Mouse (Mus musculus) embryo, embryonic 11 days (tissue): Measurements from ENCODE around the gene Esm1.

Experiments
- DNase-seq: peaks from one replicate; pipeline ENCODE4 v3.0.0-alpha.2; 2015

The Esm1 gene

DNA sequence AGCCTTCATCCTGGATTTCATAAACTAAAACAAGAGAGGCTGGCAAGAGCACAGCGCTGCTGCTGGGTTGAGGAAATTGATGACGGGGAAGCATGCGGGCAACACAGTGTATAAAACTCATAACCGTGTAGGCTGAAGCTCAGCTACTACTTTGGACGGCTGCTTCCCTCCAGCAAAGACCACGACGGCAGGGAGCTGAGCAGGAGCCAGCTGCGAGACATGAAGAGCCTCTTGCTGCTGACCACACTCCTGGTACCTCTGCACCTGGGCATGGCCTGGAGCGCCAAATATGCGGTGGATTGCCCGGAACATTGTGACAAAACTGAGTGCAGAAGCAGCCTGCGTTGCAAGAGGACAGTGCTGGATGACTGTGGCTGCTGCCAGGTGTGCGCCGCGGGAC, at the start of gene Esm1:
TSS of gene Esm1 (plus strand) at position 36 of the 400 bp plus-strand sequence.
- no peak for DNase-seq

- no peak for DNase-seq
These were observed 45.0 kb upstream of the Esm1 start for GRCm38 (mm10) chr13:113164252-113165005.

DNA sequence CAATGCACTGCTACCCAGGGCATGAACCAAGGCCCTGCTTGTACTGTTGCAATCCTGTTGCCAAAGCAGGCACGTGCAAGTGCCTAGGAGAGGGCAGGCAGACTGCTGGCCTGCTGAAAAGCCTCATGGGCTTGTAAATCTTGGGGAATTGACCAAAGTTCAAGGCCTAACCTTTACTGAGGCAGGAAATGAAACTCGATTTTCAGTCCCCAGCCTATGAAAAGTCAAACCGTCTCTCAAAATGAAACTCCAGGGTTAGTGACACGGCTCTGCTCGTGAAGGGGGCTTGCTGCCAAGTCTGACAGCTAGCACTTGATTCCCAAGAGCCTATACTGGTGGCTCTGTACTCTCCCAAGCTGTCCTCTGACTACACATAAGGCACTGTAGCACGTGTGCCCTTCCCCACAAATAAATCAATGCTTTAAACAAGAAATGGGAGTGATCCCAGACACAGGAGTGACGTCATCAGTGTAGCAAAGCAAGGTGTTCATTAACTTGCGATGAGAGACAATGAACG, 41.4 kb upstream of the Esm1 start:
- no peak for DNase-seq

GRCm38 (mm10) chr13:113170256-113170655, 39.2 kb upstream of the Esm1 start:
- DNase-seq = no peak

DNA sequence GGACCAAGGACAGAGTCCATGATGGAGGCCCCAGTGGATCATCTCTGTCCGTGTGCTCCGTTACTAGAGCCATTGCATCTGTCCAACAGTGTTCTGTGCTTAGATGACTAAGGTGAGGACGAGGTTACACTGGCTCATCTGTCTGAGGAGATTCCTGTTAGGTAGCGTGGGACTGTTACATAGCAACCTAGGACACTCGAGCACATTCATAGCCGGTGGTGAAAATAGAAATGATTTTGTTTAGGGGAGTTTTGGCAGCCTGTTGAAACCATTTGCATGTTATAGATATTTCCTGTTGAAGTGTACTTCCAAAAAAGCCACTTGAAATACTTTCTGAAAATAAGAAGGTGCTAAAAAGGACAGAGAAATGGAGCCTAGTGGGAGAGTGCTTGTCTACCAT, 35.3 kb upstream of the Esm1 start:
- DNase-seq = no peak

GRCm38 (mm10) chr13:113183310-113183709, 26.1 kb upstream of the Esm1 start:
- DNase-seq = no peak

- no peak for DNase-seq
These were observed 25.7 kb upstream of the Esm1 start for GRCm38 (mm10) chr13:113183720-113184119.

DNA sequence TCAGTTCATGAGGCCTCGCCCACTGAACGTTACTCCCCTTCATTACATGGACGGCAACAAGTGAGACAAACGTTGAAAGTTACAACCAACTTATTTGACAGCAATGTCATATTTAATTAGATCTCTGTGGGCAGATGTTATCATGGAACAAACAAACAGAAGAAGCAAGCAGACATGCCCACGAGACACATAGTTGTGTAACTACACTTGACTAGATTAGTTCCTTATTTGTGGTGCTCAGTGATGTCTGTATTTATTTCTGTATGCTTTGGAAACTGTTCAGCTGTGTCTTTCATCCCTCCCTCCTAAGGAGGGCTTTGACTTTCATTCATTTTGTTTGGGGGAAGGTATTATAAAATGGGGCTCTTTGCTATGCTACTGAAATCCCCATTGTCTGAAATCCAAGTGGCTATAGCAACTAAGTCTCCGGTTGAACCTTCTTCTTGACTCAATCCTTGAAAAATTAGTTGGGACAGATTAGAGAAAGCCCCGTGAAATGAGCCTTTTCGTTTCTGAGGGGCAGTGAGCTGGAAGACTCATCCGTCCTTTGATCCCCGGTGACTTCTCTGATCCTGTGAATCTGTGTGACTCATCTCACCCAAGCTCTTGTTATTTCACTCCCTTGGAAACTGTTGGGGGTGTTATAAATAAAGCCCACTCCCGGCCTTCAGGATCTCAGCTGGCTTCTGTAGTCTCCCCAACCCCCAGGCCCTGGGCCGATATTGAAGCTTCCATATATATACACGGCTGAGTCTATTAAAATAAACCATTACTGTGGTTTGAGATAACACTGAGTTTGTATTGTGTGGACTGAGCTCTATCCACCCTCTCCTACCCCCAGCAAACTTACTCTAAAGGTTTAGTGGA, 12.4 kb upstream of the Esm1 start:
- DNase-seq = no peak

DNA sequence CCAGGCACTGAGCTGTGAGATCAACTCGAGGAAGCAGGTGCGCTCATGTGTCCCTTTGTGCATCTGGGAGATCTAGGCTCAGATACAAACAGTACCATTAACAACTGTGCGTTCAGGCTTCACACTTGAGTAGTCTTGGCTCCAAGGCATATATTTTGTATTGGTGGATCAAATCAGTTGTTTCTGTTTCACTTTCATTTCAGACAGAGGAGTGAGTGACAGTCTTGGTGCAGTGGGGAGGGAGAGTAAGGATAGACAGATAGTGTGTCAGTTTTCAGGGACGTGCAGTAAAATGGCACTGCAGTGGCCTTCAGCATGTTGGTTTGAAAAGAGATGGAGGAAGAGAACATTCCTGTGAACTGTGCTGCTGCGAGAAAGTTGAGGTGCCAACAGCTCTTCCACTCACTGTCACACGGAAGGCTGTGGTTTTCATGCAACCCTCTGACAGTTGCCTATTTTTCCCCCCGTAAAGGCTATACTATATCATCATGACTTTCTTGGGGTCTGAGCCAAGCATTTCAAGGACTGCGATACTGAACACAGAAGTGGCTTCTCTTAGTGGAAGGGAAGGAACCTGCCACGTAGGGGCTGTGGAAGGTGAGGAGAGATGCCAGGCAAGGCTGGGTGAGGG, 11.5 kb upstream of the Esm1 start:
- DNase-seq = no peak

DNA sequence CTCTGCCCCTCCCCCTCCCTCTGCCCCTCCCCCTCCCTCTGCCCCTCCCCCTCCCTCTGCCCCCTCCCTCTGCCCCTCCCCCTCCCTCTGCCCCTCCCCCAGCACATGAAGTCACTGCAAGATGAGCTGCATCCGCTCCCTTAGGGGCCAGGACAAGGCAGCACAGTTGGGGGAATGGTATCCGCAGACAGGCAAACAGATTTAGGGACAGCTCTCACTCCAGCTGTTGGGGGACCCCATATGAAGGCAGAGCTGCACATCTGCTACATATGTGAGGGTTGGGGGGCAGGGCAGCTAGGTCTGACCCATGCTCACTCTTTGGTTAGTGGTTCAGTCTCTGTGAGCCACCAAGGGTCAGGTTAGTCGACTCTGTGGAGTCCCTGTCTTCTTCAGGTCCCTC, 10.1 kb upstream of the Esm1 start:
- DNase-seq = no peak

DNA sequence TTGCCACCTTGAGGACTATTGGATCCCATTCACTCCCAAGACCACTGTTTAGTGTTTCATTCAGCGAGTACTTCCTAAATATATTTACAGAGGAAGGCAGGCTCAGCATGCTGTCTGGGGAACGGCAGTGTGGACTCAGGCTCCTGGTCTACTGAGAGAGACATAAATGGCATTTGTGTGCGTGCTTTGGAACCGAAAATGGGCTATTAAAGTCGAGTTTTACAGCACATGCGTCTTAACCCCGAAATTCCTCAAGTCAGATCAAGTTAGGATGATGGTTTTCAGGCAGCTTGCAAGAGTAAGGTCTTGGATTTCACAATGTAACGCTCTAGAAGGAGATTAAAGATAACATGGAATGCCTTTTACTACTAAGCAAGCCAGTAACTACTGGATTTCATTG, 8.7 kb upstream of the Esm1 start:
- no peak for DNase-seq

DNA sequence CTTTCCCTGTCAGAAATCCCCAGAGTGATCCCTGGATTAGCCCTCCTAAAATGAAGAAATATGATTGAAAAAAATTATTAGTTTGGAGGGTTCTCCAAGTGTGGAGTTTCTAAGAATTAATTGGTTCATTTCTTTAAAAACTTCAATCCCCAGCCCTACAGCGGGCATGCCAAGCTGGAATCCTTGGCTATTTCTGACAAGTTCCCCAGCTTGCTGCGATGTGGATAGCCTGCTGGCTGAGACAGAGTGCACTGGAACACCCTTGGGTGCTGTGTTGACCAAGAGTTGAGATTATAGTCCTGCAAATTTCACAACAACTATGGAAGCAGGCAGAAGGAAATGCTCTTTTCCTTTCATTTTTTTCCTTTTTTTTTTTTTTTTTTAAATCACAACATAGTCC, 7.8 kb upstream of the Esm1 start:
- no peak for DNase-seq

- no peak for DNase-seq
These were observed 7.3 kb upstream of the Esm1 start for GRCm38 (mm10) chr13:113202184-113202583.

DNA sequence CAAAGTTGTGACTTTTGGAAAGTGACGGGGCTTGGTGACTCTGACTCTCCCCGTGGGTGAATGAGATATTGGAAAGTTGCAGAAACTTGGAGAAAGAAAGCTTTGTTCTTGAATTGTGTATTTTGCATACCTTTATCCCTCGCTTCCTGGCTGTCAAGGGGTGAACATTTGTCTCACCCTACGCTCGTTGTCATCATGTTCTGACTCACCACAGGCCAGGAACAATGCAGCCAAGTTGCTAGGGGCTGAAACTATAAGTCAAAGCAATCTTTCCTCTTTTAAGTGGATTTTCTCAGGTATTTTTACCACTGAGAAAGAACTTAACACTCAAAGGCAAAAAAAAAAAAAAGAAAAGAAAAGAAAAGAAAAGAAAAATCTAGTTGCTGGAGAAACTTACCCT, 6.3 kb upstream of the Esm1 start:
- no peak for DNase-seq

DNA sequence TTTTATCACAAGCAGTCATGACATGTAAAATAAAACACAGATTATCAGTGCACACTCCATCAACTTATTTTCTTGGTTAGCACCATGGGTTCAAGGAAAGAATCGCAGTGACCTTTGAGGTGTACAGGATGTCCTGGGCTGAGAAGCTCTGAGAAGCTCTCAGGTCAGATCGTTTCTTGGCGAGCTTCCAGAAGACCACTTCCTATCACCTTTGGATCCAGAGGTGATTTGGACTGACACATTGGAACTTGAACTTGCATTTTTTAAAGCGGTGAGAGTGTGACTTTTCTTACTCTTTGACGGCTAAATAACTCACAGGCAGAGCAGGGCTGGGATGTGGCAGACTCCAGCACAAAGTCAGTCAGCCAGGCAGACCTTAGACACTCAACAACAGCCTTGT, 4.1 kb upstream of the Esm1 start:
- no peak for DNase-seq

DNA sequence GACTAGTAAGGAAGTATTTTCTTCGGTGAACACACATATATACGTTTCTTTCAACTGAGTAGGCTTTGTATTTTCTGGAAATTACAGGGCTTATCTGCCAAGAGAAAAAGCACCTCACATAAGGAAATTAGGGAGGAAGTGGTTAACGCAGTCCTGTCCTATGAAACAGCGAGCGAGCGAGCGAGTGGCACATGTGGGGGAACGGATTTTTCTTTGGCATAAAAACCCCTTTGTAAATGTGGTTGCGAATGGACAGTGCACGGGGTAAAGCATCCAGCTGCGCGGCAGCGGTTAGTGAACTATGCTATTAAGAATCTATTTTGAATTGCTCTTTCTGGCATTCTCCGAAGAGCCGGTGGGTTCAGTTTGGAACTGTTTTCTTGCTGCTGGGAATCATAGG, 1.9 kb downstream of the Esm1 start:
- DNase-seq = no peak

DNA sequence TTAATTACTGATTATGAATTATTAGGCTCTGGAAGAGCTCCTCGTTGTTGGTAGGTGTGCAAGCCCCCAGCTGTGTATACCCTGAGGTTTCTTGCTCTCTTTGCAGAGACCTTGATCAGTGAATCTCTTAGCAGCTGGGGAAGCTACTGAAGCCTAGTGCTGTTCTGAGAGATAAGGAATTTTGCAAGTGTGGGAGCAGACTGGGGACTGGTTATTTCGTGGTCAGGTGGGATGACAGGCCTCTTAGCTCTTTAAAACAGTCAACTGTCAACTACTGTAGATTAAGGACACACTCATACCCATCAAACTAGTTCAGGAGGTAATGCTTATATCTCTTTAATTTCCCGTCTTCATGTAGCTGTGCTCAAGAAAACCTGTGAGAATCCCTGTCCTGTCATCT, 2.9 kb downstream of the Esm1 start:
- DNase-seq = no peak

DNA sequence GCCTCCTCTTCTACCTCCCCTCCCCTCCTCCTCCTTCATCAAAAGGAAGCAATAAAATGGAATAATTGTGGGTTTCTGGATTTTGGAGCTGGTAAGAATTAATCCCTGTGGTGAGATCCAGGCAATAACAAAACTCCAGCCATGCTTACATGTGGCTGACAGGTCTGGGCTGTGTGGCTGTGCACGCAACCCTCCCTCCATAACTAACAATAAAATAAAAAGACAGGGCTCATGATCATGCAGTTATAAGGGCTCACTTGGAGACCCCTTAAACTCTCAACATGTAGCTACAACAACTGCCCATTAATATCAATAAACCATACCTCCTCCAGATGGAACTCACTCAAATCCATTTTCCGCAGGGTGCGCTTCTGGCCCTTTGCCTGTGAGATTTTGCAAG, 4.4 kb downstream of the Esm1 start:
- DNase-seq = no peak

DNA sequence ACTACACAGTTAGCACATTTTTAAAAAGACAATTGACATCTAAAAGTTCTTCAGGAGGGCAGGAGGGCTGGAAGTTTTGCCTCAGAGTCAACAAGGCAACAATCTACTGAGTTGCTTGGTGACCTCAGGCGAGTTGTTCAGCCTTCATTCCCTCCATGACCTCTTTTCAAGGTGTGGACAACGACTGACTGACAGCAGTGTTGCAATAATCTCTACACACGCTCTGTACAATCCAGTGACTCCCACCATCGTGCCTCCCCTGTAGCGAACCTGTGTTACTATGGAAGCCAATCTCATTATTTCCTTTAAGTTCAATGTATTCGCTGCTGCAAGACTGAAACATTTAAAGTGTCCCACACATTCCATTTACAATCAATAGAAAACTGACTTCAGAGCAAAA, 12.4 kb downstream of the Esm1 start:
- no peak for DNase-seq

DNA sequence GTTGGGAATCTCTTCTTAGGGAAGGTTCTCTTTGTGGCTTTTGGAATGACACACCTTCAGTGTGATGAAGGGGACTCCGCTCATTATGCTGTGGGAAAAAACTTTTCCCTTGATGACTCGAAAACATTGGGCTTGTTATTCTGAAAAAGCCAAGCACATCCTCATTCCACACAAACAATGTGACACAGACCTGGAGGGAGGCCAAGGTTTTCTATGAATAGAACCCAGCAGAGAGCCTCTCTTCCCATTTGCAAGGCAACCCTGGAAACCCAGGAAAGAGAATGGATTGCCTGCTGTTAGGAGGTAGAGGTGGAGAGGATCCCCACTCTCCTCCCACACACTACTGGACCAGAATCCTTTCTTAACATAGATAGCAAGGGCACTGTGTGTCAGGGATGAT, 14.6 kb downstream of the Esm1 start:
- DNase-seq = no peak

DNA sequence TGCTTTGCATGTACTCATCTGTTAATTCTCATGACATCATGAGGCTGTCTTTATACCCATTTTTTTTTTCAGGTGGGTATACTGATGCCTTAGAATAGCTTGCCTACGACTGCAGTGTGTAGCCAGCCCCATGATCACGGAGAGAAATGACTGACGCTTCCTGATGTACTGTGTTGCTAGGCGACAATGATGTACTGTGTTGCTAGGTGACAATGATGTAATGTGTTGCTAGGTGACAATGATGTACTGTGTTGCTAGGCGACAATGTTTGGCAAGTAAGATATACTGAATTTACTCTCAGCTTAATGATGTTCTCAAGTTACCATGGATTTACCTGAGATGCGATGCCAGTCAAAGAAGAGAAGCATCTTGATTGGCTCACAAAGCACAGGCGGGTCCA, 16.4 kb downstream of the Esm1 start, which contains the start of gene Gzmk:
TSS of gene Gzmk (minus strand) at position 98 of the 400 bp plus-strand sequence.
- DNase-seq = peak; percentile 56

- no peak for DNase-seq
These were observed 17.6 kb downstream of the Esm1 start for GRCm38 (mm10) chr13:113227076-113227475.

DNA sequence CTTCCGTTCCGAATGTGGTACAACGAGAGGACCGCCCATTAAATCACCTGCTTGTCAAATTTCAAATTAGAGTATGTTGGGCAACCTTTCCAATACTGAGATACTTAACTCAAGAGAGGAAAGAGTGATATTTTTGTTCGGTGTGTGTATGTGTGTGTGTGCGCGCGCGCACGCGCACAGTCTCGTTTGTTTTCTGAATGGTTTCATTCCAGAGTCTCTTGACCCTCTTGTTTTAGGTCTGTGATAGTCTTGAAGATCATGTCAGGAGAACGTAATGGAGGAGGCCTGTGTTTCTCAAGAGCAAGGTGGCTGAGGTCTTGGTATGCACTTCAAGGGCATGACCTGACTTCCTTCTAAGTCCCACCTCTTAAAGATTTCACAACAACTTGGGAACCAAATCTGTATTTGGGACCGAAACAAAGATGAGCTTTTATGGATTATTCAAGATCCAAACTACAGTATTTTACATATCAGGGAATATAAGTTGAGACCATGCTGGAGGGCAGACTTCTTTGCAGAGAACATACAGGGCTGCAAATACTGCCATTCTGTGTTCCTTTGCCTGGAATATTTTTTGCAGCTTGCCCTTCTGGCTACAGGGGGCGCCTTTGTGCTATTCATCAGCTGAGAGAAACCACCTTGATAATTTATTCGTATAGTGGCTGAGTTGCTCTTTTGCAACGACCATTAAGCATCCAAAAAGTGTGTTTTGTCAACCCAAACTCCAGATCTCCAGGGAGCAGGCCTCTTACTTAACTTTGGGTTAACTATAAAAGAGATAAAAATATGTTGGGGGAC, 18.4 kb downstream of the Esm1 start:
- DNase-seq = no peak
